Mouse (Mus musculus) monocyte, adult 59 days (primary cell): ENCODE measurements around the gene Odf2l. TPM values are rescaled to one million over a fixed set of nuclear protein-coding genes. Genes with fewer than 3 reads are reported as not detected.

Experiments
- total RNA-seq, 2 experiments: library from RNA; stranded (reverse); gene quantifications; one replicate each; pipeline ENCODE4 v1.2.4; 2023

The Odf2l gene
- 1 to 10 TPM; 6.6 to 8.9 TPM for total RNA-seq

GRCm38 (mm10) chr3:145118254-145119001, at the start of gene Odf2l:
Gene Odf2l (plus strand): TSS chr3:145118588.

GRCm38 (mm10) chr3:145099291-145099690, 19.1 kb upstream of the Odf2l start, which contains the start of gene Clca2:
Gene Clca2 (minus strand): TSS chr3:145099443.

Other genes starting within 250 kb of the Odf2l start
- not detected for gene Clca4b, start 186.1 kb upstream of the Odf2l start, total RNA-seq
- gene Clca4a, start 143.5 kb upstream of the Odf2l start, total RNA-seq: not detected
- gene Clca1, start 85.8 kb upstream of the Odf2l start, total RNA-seq: not detected
- gene Clca2, start 19.1 kb upstream of the Odf2l start, total RNA-seq: not detected
- not detected for gene Col24a1, start 173.9 kb downstream of the Odf2l start, total RNA-seq